Mouse (Mus musculus): ENCODE results near the gene Zbtb22.
"Not testable (repeated sequence)": the region's sequence is repeated elsewhere in the genome, so short reads cannot be mapped to it uniquely, and the experiment has no call there.

- TF ChIP-seq CTCF, EP300 (IDR thresholded peaks at IDR 0.05; ENCODE audit: low read depth): not testable (repeated sequence)
These were observed 17.5 kb upstream of the Zbtb22 start for GRCm38 (mm10) chr17:33898193-33898592.

Measured in heart, postnatal 0 days (tissue).